Mouse (Mus musculus) CH12.LX (cell line): ENCODE results near the gene 4930548H24Rik. TPM values are rescaled to one million over a fixed set of nuclear protein-coding genes. Genes with fewer than 3 reads are reported as not detected.

Source experiments
- DNase-seq: peaks from one replicate; pipeline ENCODE4 v3.0.0-alpha.2; 2013; ENCODE audit errors: extremely low read depth
- H3K27ac ChIP-seq: 2 replicates; pipeline ENCODE4 v1.5.1; 2012; ENCODE audit warnings: low read depth, mild to moderate bottlenecking, control low read depth, moderate library complexity; ENCODE audit not compliant: insufficient read depth
- H3K27me3 ChIP-seq: replicated peaks from 2 replicates; pipeline ENCODE3; 2012; ENCODE audit warnings: inconsistent platforms
- H3K36me3 ChIP-seq, 2 experiments: replicated peaks in 1 of 2; 2 replicates each; pipeline versions ENCODE3 to v1.6.1; 2012; ENCODE audit warnings: inconsistent platforms in 1 of 2, low read length in 1 of 2, mild to moderate bottlenecking in 1 of 2, mixed read lengths in 1 of 2, moderate library complexity in 1 of 2; ENCODE audit not compliant: control insufficient read depth in 1 of 2, insufficient read depth in 1 of 2
- H3K4me1 ChIP-seq, 2 experiments: 2 replicates each; pipeline ENCODE4 v1.6.1; 2012; ENCODE audit warnings: inconsistent platforms in 1 of 2, moderate library complexity in 1 of 2; ENCODE audit not compliant: insufficient read depth in 2 of 2, control insufficient read depth in 1 of 2
- H3K4me2 ChIP-seq: 2 replicates; pipeline ENCODE4 v1.6.1; 2012; ENCODE audit warnings: low read depth, mild to moderate bottlenecking, control low read depth; ENCODE audit not compliant: poor library complexity, insufficient read depth, severe bottlenecking
- H3K4me3 ChIP-seq, 3 experiments: fragments of 150-350 bp in 1 of 3; sonication (generic) in 1 of 3; replicated peaks in 1 of 3; 2 replicates each; pipeline versions ENCODE3 to v1.5.1; 2011 to 2012; ENCODE audit warnings: low read depth in 2 of 3, low read length in 2 of 3, mild to moderate bottlenecking in 2 of 3, moderate library complexity in 2 of 3, control low read depth in 1 of 3, improper control_type of control experiment in 1 of 3, inconsistent platforms in 1 of 3, mixed read lengths in 1 of 3; ENCODE audit not compliant: poor library complexity in 1 of 3
- H3K79me2 ChIP-seq: replicated peaks from 2 replicates; pipeline ENCODE4 v1.6.1; 2012; ENCODE audit warnings: mild to moderate bottlenecking, moderate library complexity; ENCODE audit not compliant: control insufficient read depth, poor library complexity, insufficient read depth, severe bottlenecking; ENCODE audit errors: extremely low read depth
- H3K9ac ChIP-seq: 2 replicates; pipeline ENCODE4 v1.6.1; 2012; ENCODE audit warnings: low read depth, mild to moderate bottlenecking, control low read depth, moderate library complexity; ENCODE audit not compliant: insufficient read depth
- H3K9me3 ChIP-seq: replicated peaks from 2 replicates; pipeline ENCODE3; 2012; ENCODE audit warnings: low read length, inconsistent platforms, mixed read lengths
- CHD1 ChIP-seq: IDR thresholded peaks from 2 replicates; pipeline ENCODE4 v1.6.1; 2012; ENCODE audit warnings: low read depth, low read length, improper control_type of control experiment, inconsistent platforms
- E2F4 ChIP-seq: IDR thresholded peaks from 2 replicates; pipeline ENCODE4 v1.6.1; 2011; ENCODE audit warnings: low read depth, low read length, improper control_type of control experiment; ENCODE audit not compliant: insufficient replicate concordance
- ETS1 ChIP-seq: conservative IDR thresholded peaks from 2 replicates; pipeline ENCODE4 v1.6.1; 2012; ENCODE audit warnings: low read depth, mild to moderate bottlenecking, inconsistent platforms, low read length, improper control_type of control experiment, moderate library complexity
- GABPA ChIP-seq: IDR thresholded peaks from 2 replicates; pipeline ENCODE4 v1.6.1; 2012; ENCODE audit warnings: low read depth, low read length, improper control_type of control experiment, inconsistent platforms; ENCODE audit not compliant: insufficient replicate concordance
- JUN ChIP-seq: IDR thresholded peaks from 2 replicates; pipeline ENCODE4 v1.6.1; 2011; ENCODE audit warnings: low read depth, mild to moderate bottlenecking, low read length, improper control_type of control experiment, moderate library complexity; ENCODE audit not compliant: insufficient read depth
- JUND ChIP-seq: conservative IDR thresholded peaks from 2 replicates; pipeline ENCODE4 v1.6.1; 2011; ENCODE audit warnings: low read depth, low read length, improper control_type of control experiment
- MEF2A ChIP-seq: IDR thresholded peaks from 2 replicates; pipeline ENCODE4 v1.6.1; 2014; ENCODE audit warnings: low read depth, mild to moderate bottlenecking, inconsistent platforms, low read length, improper control_type of control experiment, borderline replicate concordance
- MXI1 ChIP-seq: IDR thresholded peaks from 2 replicates; pipeline ENCODE4 v1.6.1; 2011; ENCODE audit warnings: mild to moderate bottlenecking, low read depth, low read length, improper control_type of control experiment
- MYC ChIP-seq: IDR thresholded peaks from 2 replicates; pipeline ENCODE4 v1.6.1; 2011; ENCODE audit warnings: low read depth, mild to moderate bottlenecking, improper control_type of control experiment, low read length
- NELFE ChIP-seq: IDR thresholded peaks from 2 replicates; pipeline ENCODE4 v1.6.1; 2011; ENCODE audit warnings: low read depth, low read length, improper control_type of control experiment
- PAX5 ChIP-seq: IDR thresholded peaks from 2 replicates; pipeline ENCODE4 v1.6.1; 2012; ENCODE audit warnings: low read length, inconsistent platforms, mixed read lengths
- POLR2A ChIP-seq: IDR thresholded peaks from 2 replicates; pipeline ENCODE4 v1.6.1; 2011; ENCODE audit warnings: low read depth, mild to moderate bottlenecking, improper control_type of control experiment, low read length
- RCOR1 ChIP-seq: conservative IDR thresholded peaks from 2 replicates; pipeline ENCODE4 v1.6.1; 2012; ENCODE audit warnings: low read depth, mild to moderate bottlenecking, inconsistent platforms, low read length, improper control_type of control experiment
- SMC3 ChIP-seq: IDR thresholded peaks from 2 replicates; pipeline ENCODE4 v1.6.1; 2011; ENCODE audit warnings: low read depth, low read length, improper control_type of control experiment
- TBP ChIP-seq: conservative IDR thresholded peaks from 2 replicates; pipeline ENCODE4 v1.6.1; 2011; ENCODE audit warnings: low read depth, low read length, improper control_type of control experiment
- UBTF ChIP-seq: IDR thresholded peaks from 2 replicates; pipeline ENCODE4 v1.6.1; 2012; ENCODE audit warnings: low read depth, mild to moderate bottlenecking, inconsistent platforms, low read length, improper control_type of control experiment, moderate library complexity
- ZKSCAN1 ChIP-seq: IDR thresholded peaks from 2 replicates; pipeline ENCODE4 v1.6.1; 2012; ENCODE audit warnings: low read depth, inconsistent platforms, low read length, improper control_type of control experiment, borderline replicate concordance
- ZMIZ1 ChIP-seq: IDR thresholded peaks from 2 replicates; pipeline ENCODE4 v1.6.1; 2012; ENCODE audit warnings: low read depth, mild to moderate bottlenecking, inconsistent platforms, low read length, improper control_type of control experiment
- ZNF384 ChIP-seq: IDR thresholded peaks from 2 replicates; pipeline ENCODE4 v1.6.1; 2012; ENCODE audit warnings: low read depth, low read length, improper control_type of control experiment, inconsistent platforms
- dilution Hi-C: fragments of 300-500 bp; cut with MboI; formaldehyde crosslinking; loops from 2 replicates; pipeline ENCODE4 v1.14.3; 2020; ENCODE audit warnings: low sequenced_read_pairs; ENCODE audit not compliant: extremely low pct_unique_long_range_greater_than_20kb, extremely low pct_ligation_motif_present
- in situ Hi-C: fragments of 300-500 bp; cut with MboI; formaldehyde crosslinking; loops from 3 replicates; pipeline ENCODE4 v1.14.3; 2019; ENCODE audit warnings: low sequenced_read_pairs, low pct_ligation_motif_present, low pct_unique_long_range_greater_than_20kb, mixed read lengths
- polyA plus RNA-seq: library from polyadenylated mRNA; unstranded; fragments of >175 nt; gene quantifications from 2 replicates; pipeline ENCODE4 v1.2.1, GENCODE M21; 2012; ENCODE audit warnings: low read depth; ENCODE audit not compliant: insufficient read length
- total RNA-seq, 2 experiments: library from RNA; depleted of rRNA; stranded (reverse); fragments of 300-350 nt in 1 of 2; fragments of >200 nt in 1 of 2; gene quantifications; 2 replicates each; pipeline ENCODE4 v1.2.3; 2012 to 2014

4930548H24Rik gene
- total and polyA plus RNA-seq, 3 experiments: not detected

- H3K4me1 ChIP-seq: peaks cover 3 to 18% of the 10 kb centered on the region in 2 experiments; a peak in 2 of 4 replicates
- in situ Hi-C loops (no loop called here), dilution Hi-C loops (no loop called here)
- no peak overlapping the region for H3K4me2 ChIP-seq
- H3K4me3 ChIP-seq: peak overlapping the region; percentile 41 to 79 (median 53)
- peaks cover 18% of the 10 kb centered on the region for H3K79me2 ChIP-seq
- no peak overlapping the region for H3K27ac ChIP-seq
- no peaks in the 10 kb centered on the region for H3K9me3 ChIP-seq
- no peak for DNase-seq
- peaks cover 0 to 1% of the 10 kb centered on the region in 2 experiments for H3K36me3 ChIP-seq
- H3K27me3 ChIP-seq: peaks cover 1% of the 10 kb centered on the region
- TF ChIP-seq NELFE (no peak), ZKSCAN1 (no peak), TBP (no peak), UBTF (no peak), MEF2A (no peak), MXI1 (0 out of 2 replicates have a peak, but pooled peaks have one; percentile 52), CHD1 (0 out of 2 replicates have a peak, but pooled peaks have one; percentile 84), ZNF384 (peak; percentile 86), SMC3 (no peak), ZMIZ1 (no peak), POLR2A (no peak)
- peak overlapping the region; percentile 94 for H3K9ac ChIP-seq
Observed at GRCm38 (mm10) chr5:31452562-31452878, 33.0 kb upstream of the 4930548H24Rik start.

GRCm38 (mm10) chr5:31452886-31453410 lies 32.6 kb upstream of the 4930548H24Rik start:
- in situ Hi-C loops: no loop called here
- TF ChIP-seq JUND (no peak), CHD1 (no peak), MEF2A (no peak), RCOR1 (no peak), MYC (no peak), UBTF (no peak), ZNF384 (no peak), PAX5 (no peak), E2F4 (no peak), ZMIZ1 (no peak), JUN (no peak), ETS1 (no peak), GABPA (no peak)
- Histone ChIP-seq H3K4me1 (peaks cover 3 to 18% of the 10 kb centered on the region in 2 experiments; a peak in 2 of 4 replicates), H3K9me3 (no peaks in the 10 kb centered on the region), H3K27me3 (no peaks in the 10 kb centered on the region), H3K9ac (peak overlapping the region; percentile 94), H3K79me2 (peaks cover 18% of the 10 kb centered on the region), H3K4me2 (peak overlapping the region; percentile 92), H3K27ac (no peak overlapping the region), H3K36me3 (peaks cover 0 to 1% of the 10 kb centered on the region in 2 experiments), H3K4me3 (peak overlapping the region; percentile 53 to 79 (median 78))
- DNase-seq: peak; percentile 6
- dilution Hi-C loops: no loop called here
